Mouse (Mus musculus) testis, postnatal 10 days (tissue): ENCODE results near the gene Gm4631.
"Not testable (repeated sequence)": the region's sequence is repeated elsewhere in the genome, so short reads cannot be mapped to it uniquely, and the experiment has no call there.

ENCODE experiments used
- DNase-seq: peaks from one replicate; pipeline ENCODE4 v3.0.0; 2021; ENCODE audit warnings: low spot score

The Gm4631 gene

GRCm38 (mm10) chr2:175338097-175338496 lies at the start of gene Gm4631:
Gm4631 (minus strand) TSS chr2:175338197.
- DNase-seq, result not testable (repeated sequence)

GRCm38 (mm10) chr2:175372136-175372535 lies 34.1 kb upstream of the Gm4631 start, which contains the start of gene Zfp968:
Zfp968 (plus strand) TSS chr2:175372436.
- not testable (repeated sequence) for DNase-seq

- DNase-seq, result not testable (repeated sequence)
Observed at GRCm38 (mm10) chr2:175274825-175275224, 63.2 kb downstream of the Gm4631 start, which contains the start of gene Gm14440. Gm14440 (plus strand) TSS chr2:175275125.
